Mouse (Mus musculus): ENCODE measurements around the gene Gng12. TPM values are rescaled to one million over a fixed set of nuclear protein-coding genes. Genes with fewer than 3 reads are reported as not detected.

Gene Gng12
- polyA plus RNA-seq, 1 experiment from 2014 or later = 36.9 TPM

GRCm38 (mm10) chr6:67048880-67049694 is 152.9 kb downstream of the Gng12 start:
- ATAC-seq (ENCODE audit: low read depth) = peak; percentile 37
- Histone ChIP-seq H3K27me3 (ENCODE audit: control insufficient read depth, insufficient read depth, low read depth, low read length) (no peaks in the 10 kb centered on the region), H3K36me3 (ENCODE audit: control insufficient read depth, insufficient read depth) (no peaks in the 10 kb centered on the region), H3K4me2 (ENCODE audit: low read depth, low read length) (no peak overlapping the region), H3K9me3 (replicated peaks; ENCODE audit: control insufficient read depth, low read length) (no peaks in the 10 kb centered on the region), H3K27ac (ENCODE audit: low read length) (no peak overlapping the region), H3K4me1 (ENCODE audit: control insufficient read depth, low read depth, low read length) (peaks cover 14% of the 10 kb centered on the region), H3K4me3 (ENCODE audit: low read depth, low read length) (no peak overlapping the region), H3K9ac (ENCODE audit: low read depth, low read length) (no peak overlapping the region)
- WGBS (ENCODE audit: insufficient replicate concordance) = 37% methylated on average over 7 of the region's 7 CpGs

DNA sequence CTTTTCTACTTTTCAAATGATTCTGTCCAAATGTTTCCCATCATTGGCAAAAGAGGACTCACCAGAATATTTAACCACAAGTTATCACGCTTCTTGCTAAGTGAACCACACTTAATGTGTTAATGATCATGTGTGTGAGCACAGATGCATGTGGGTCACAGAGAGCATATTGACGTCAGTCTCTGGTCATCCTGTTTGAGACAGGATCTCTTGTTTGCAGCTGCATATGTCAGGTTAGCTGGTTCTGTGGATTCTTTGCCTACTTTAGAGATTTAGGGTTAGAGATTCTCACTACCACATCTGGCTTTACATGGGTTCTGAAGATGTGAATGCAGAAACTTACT is 153.5 kb downstream of the Gng12 start:
- Histone ChIP-seq H3K4me2 (ENCODE audit: low read depth, low read length) (no peak overlapping the region), H3K27me3 (ENCODE audit: control insufficient read depth, insufficient read depth, low read depth, low read length) (no peaks in the 10 kb centered on the region), H3K4me3 (ENCODE audit: low read depth, low read length) (no peak overlapping the region), H3K27ac (ENCODE audit: low read length) (no peak overlapping the region), H3K4me1 (ENCODE audit: control insufficient read depth, low read depth, low read length) (peaks cover 14% of the 10 kb centered on the region), H3K9ac (ENCODE audit: low read depth, low read length) (no peak overlapping the region), H3K36me3 (ENCODE audit: control insufficient read depth, insufficient read depth) (no peaks in the 10 kb centered on the region), H3K9me3 (replicated peaks; ENCODE audit: control insufficient read depth, low read length) (no peaks in the 10 kb centered on the region)
- 45% methylated on average over 2 of the region's 2 CpGs for WGBS (ENCODE audit: insufficient replicate concordance)
- no peak for ATAC-seq (ENCODE audit: low read depth)

DNA sequence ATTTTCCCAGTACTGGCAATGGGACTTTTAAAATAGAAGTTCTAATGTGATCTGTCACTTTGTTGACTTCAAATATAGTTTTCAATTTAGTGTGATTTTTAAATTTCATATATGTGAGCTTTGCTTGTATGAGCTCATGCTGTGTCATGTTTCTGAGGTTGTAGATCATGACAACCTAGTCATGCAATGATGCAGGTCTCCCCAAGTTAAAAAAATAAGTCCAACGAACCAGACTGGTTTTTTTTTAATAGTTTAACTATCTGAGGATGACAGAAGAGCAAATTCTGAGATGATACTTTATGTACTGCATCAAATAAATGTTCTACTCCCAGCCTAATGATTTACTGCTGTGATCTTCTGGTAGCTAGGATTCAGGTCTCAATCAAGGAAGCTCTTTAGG is 153.9 kb downstream of the Gng12 start:
- Histone ChIP-seq H3K4me2 (ENCODE audit: low read depth, low read length) (no peak overlapping the region), H3K36me3 (ENCODE audit: control insufficient read depth, insufficient read depth) (no peaks in the 10 kb centered on the region), H3K9ac (ENCODE audit: low read depth, low read length) (no peak overlapping the region), H3K4me1 (ENCODE audit: control insufficient read depth, low read depth, low read length) (peaks cover 14% of the 10 kb centered on the region), H3K27ac (ENCODE audit: low read length) (no peak overlapping the region), H3K4me3 (ENCODE audit: low read depth, low read length) (no peak overlapping the region), H3K9me3 (replicated peaks; ENCODE audit: control insufficient read depth, low read length) (no peaks in the 10 kb centered on the region), H3K27me3 (ENCODE audit: control insufficient read depth, insufficient read depth, low read depth, low read length) (no peaks in the 10 kb centered on the region)
- peak; percentile 15; the same call in 1 of the 2 replicates for ATAC-seq (ENCODE audit: low read depth)
- 35% methylated on average over 1 of the region's 1 CpGs for WGBS (ENCODE audit: insufficient replicate concordance)

- WGBS (ENCODE audit: insufficient replicate concordance) = 40% methylated on average over 15 of the region's 15 CpGs
- H3K9me3 ChIP-seq (replicated peaks; ENCODE audit: control insufficient read depth, low read length) = no peaks in the 10 kb centered on the region
- peak overlapping the region; percentile 45; the same call in 1 of the 2 replicates for H3K27ac ChIP-seq (ENCODE audit: low read length)
- H3K27me3 ChIP-seq (ENCODE audit: control insufficient read depth, insufficient read depth, low read depth, low read length) = no peaks in the 10 kb centered on the region
- no peak for ATAC-seq (ENCODE audit: low read depth)
- no peak overlapping the region for H3K9ac ChIP-seq (ENCODE audit: low read depth, low read length)
- H3K4me2 ChIP-seq (ENCODE audit: low read depth, low read length) = peak overlapping the region; percentile 18; the same call in 1 of the 2 replicates
- no peaks in the 10 kb centered on the region for H3K36me3 ChIP-seq (ENCODE audit: control insufficient read depth, insufficient read depth)
- H3K4me1 ChIP-seq (ENCODE audit: control insufficient read depth, low read depth, low read length) = peaks cover 32% of the 10 kb centered on the region
- H3K4me3 ChIP-seq (ENCODE audit: low read depth, low read length) = peak overlapping the region; percentile 1; the same call in 1 of the 2 replicates
Observed at GRCm38 (mm10) chr6:67056108-67056888, 160.1 kb downstream of the Gng12 start.

DNA sequence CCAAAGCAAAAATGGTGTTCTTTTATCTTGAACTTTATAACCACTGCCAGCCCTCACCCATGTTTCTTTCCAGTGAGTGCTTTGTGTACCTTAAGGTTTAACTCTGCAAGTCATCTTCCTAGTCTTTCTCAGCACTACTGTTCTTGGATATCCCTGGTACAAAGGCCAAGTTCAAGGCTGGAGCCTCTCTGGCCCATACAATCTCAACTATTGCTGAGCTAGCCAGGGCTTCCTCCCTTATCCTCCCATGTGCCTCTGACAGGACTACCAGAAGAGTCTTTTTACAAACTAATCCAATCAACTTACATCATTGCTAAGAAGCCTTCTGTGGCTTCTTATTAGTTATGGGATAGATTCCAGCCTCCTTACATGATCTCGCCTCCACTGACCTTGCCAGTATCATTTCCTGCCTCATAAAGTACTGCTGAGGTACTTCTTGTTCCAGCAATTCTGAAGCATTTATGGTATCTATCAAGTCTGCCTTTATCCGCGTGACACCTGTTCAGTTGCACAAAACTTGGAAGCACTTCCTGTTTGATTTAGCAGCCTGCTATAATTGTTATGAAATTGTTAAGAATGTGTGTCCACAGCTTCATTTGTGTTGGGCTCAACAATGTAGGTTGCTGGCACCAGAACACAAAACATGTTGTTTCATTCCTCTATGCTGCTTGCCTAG is 160.8 kb downstream of the Gng12 start:
- no peak overlapping the region for H3K4me3 ChIP-seq (ENCODE audit: low read depth, low read length)
- H3K36me3 ChIP-seq (ENCODE audit: control insufficient read depth, insufficient read depth) = no peaks in the 10 kb centered on the region
- no peaks in the 10 kb centered on the region for H3K9me3 ChIP-seq (replicated peaks; ENCODE audit: control insufficient read depth, low read length)
- H3K4me1 ChIP-seq (ENCODE audit: control insufficient read depth, low read depth, low read length) = peaks cover 32% of the 10 kb centered on the region
- H3K9ac ChIP-seq (ENCODE audit: low read depth, low read length) = no peak overlapping the region
- 71% methylated on average over 3 of the region's 3 CpGs for WGBS (ENCODE audit: insufficient replicate concordance)
- no peak for ATAC-seq (ENCODE audit: low read depth)
- H3K27ac ChIP-seq (ENCODE audit: low read length) = peak overlapping the region; percentile 45
- no peaks in the 10 kb centered on the region for H3K27me3 ChIP-seq (ENCODE audit: control insufficient read depth, insufficient read depth, low read depth, low read length)
- no peak overlapping the region for H3K4me2 ChIP-seq (ENCODE audit: low read depth, low read length)

DNA sequence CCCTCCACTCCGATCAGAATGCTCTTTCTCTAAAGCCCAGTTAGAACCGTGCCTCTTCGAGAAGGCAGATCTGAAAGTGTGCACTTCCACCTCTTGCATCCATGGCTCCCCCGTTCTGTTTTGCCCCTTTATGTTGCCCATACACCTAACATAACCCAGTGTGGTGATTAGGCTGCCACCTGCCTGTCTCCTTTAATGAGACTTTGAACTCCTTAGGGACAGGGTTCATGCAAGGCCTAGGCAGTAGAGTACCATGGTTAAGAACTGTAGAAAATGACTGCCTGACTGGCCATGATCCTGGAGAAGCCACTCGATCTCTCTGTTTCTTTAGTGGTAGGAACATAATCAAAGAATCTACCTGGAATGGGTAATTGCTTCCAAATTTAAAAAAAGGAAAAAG is 161.4 kb downstream of the Gng12 start:
- no peaks in the 10 kb centered on the region for H3K9me3 ChIP-seq (replicated peaks; ENCODE audit: control insufficient read depth, low read length)
- H3K27ac ChIP-seq (ENCODE audit: low read length) = peak overlapping the region; percentile 26
- 65% methylated on average over 5 of the region's 5 CpGs for WGBS (ENCODE audit: insufficient replicate concordance)
- H3K4me3 ChIP-seq (ENCODE audit: low read depth, low read length) = no peak overlapping the region
- H3K36me3 ChIP-seq (ENCODE audit: control insufficient read depth, insufficient read depth) = no peaks in the 10 kb centered on the region
- peak; percentile 50 for ATAC-seq (ENCODE audit: low read depth)
- H3K4me1 ChIP-seq (ENCODE audit: control insufficient read depth, low read depth, low read length) = peaks cover 32% of the 10 kb centered on the region
- no peaks in the 10 kb centered on the region for H3K27me3 ChIP-seq (ENCODE audit: control insufficient read depth, insufficient read depth, low read depth, low read length)
- no peak overlapping the region for H3K9ac ChIP-seq (ENCODE audit: low read depth, low read length)
- peak overlapping the region; percentile 10 for H3K4me2 ChIP-seq (ENCODE audit: low read depth, low read length)

GRCm38 (mm10) chr6:67057991-67058696 is 161.9 kb downstream of the Gng12 start:
- Histone ChIP-seq H3K27me3 (ENCODE audit: control insufficient read depth, insufficient read depth, low read depth, low read length) (no peaks in the 10 kb centered on the region), H3K27ac (ENCODE audit: low read length) (peak overlapping the region; percentile 66), H3K9me3 (replicated peaks; ENCODE audit: control insufficient read depth, low read length) (no peaks in the 10 kb centered on the region), H3K4me1 (ENCODE audit: control insufficient read depth, low read depth, low read length) (peaks cover 32% of the 10 kb centered on the region), H3K4me3 (ENCODE audit: low read depth, low read length) (no peak overlapping the region), H3K36me3 (ENCODE audit: control insufficient read depth, insufficient read depth) (no peaks in the 10 kb centered on the region), H3K9ac (ENCODE audit: low read depth, low read length) (no peak overlapping the region), H3K4me2 (ENCODE audit: low read depth, low read length) (peak overlapping the region; percentile 10)
- ATAC-seq (ENCODE audit: low read depth) = peak; percentile 89
- 34% methylated on average over 7 of the region's 7 CpGs for WGBS (ENCODE audit: insufficient replicate concordance)

- ATAC-seq (ENCODE audit: low read depth) = no peak
Observed at GRCm38 (mm10) chr6:67060057-67060456, 163.9 kb downstream of the Gng12 start.

More at GRCm38 (mm10) chr6:67060057-67060456, 163.9 kb downstream of the Gng12 start:
- Histone ChIP-seq H3K4me3 (ENCODE audit: low read depth, low read length) (no peak overlapping the region), H3K9me3 (replicated peaks; ENCODE audit: control insufficient read depth, low read length) (no peaks in the 10 kb centered on the region), H3K9ac (ENCODE audit: low read depth, low read length) (no peak overlapping the region), H3K36me3 (ENCODE audit: control insufficient read depth, insufficient read depth) (no peaks in the 10 kb centered on the region), H3K27ac (ENCODE audit: low read length) (no peak overlapping the region), H3K4me1 (ENCODE audit: control insufficient read depth, low read depth, low read length) (peaks cover 32% of the 10 kb centered on the region), H3K27me3 (ENCODE audit: control insufficient read depth, insufficient read depth, low read depth, low read length) (no peaks in the 10 kb centered on the region), H3K4me2 (ENCODE audit: low read depth, low read length) (no peak overlapping the region)
- WGBS (ENCODE audit: insufficient replicate concordance) = 58% methylated on average over 5 of the region's 5 CpGs

Measured in liver, embryonic 16.5 days (tissue).